Mouse (Mus musculus): ENCODE data around the gene Hand1. TPM values are rescaled to one million over a fixed set of nuclear protein-coding genes. Genes with fewer than 3 reads are reported as not detected.
"Not testable (repeated sequence)": the region's sequence is repeated elsewhere in the genome, so short reads cannot be mapped to it uniquely, and the experiment has no call there.

Gene Hand1
- polyA plus RNA-seq, 1 experiment: not detected

DNA sequence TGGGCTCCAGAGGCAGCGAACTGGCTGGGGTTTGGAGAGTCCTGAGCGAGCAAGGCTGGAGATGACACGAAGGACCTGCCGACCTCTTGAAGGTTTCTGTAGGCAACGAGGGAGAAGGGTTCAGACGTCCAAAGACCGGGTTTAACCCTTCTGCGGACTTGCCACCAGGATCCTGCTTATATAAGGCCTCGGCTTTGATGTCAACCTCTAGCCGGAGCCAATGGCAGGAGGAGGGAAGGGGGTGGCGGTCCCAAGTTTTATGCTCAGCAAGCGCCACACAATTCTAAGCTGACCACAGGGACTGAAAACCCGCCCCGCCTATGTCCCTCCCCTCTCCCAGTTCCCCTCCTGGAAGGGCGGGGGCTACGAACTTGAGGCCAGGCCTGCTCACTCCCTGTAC lies 757 bp downstream of the Hand1 start:
- no peak for DNase-seq
- H3K27me3 ChIP-seq (ENCODE audit: control insufficient read depth, insufficient read depth, low read length): peaks cover 10% of the 10 kb centered on the region; the same call in 1 of the 2 replicates
- H3K4me1 ChIP-seq (ENCODE audit: control insufficient read depth, insufficient read depth, low read length): no peaks in the 10 kb centered on the region; the same call in 1 of the 2 replicates
- 14% methylated on average over 16 of the region's 16 CpGs for WGBS
- no peak overlapping the region for H3K27ac ChIP-seq (ENCODE audit: insufficient read depth, low read length)
- TF ChIP-seq CTCF (IDR thresholded peaks at IDR 0.05; ENCODE audit: borderline replicate concordance, insufficient read depth, low read depth, low read length): no peak
- no peak for TF ChIP-seq POLR2A (IDR thresholded peaks at IDR 0.05; ENCODE audit: borderline replicate concordance, insufficient read depth, low read length)
- H3K4me3 ChIP-seq (replicated peaks; ENCODE audit: insufficient read depth, low read depth, low read length): no peak overlapping the region

DNA sequence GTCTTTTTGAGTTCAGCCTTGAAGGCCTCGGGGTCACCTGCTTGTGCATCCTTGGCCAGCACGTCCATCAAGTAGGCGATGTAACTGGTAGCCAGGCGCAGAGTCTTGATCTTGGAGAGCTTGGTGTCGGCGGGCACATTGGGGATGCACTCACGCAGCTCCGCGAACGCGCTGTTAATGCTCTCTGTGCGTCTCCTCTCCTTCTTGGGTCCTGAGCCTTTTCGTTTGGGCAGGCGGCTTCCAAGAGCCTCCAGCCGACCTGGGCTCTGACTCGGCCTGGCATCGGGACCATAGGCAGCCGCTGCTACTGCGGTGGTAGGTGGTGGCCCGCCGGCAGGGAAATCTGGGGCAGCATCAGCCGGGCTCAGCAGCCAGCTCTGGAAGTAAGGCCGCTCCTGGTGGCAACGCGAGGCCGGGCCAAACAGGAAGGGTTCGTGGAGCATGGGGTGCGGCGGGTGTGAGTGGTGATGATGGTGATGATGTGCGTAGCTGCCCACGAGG lies 1.3 kb downstream of the Hand1 start:
- Histone ChIP-seq H3K4me1 (ENCODE audit: control insufficient read depth, insufficient read depth, low read length) (no peaks in the 10 kb centered on the region; the same call in 1 of the 2 replicates), H3K4me3 (replicated peaks; ENCODE audit: insufficient read depth, low read depth, low read length) (no peak overlapping the region), H3K27me3 (ENCODE audit: control insufficient read depth, insufficient read depth, low read length) (peaks cover 10% of the 10 kb centered on the region; the same call in 1 of the 2 replicates), H3K27ac (ENCODE audit: insufficient read depth, low read length) (no peak overlapping the region)
- TF ChIP-seq CTCF (IDR thresholded peaks at IDR 0.05; ENCODE audit: borderline replicate concordance, insufficient read depth, low read depth, low read length) (no peak), POLR2A (IDR thresholded peaks at IDR 0.05; ENCODE audit: borderline replicate concordance, insufficient read depth, low read length) (no peak)
- no peak for DNase-seq
- WGBS: 6% methylated on average over 31 of the region's 31 CpGs

DNA sequence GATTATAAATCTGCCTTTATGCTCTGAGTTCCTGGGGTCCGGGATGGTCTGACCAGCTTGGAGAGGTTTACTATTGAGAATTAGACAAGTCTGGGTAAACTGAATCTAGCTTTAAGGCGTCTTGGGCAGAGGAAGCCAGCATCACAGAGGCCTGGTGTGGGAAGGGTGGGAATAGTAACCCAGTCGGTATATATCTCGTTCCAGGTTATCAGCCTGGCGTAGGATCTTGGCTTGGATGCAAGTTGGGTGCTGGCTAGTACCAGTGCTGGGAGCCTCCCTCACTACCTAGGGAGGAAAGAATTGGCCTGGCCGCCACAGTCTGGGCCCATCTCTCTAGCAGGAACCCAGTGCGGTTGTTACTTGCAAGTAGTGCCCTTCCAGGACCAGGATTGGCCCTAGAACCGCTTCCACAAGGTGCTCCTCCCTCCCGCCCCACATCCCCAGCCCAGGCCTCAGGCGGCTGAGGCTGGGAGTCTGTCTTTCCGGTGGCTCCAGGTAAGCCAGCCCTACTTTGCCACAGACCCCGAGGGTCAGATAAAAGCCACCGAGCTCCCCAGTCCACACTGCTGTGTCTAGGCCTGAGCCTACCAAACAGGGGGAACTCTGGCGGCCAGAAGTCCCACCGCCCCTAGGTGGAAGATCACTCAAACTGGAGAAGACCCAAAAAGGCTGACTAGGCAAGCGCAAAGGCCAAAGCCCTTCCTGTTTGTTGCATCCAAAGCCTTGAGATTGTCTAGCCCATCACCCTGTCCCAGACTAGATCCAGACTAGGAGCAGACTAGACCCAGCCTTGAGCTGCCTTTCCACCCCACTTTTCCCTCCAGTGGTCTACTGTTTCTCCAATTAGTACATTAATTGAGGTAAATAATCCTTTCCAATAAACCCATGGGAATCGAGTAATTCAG lies 2.5 kb downstream of the Hand1 start:
- no peak overlapping the region for H3K27ac ChIP-seq (ENCODE audit: insufficient read depth, low read length)
- DNase-seq: no peak
- WGBS: 39% methylated on average over 17 of the region's 17 CpGs
- H3K27me3 ChIP-seq (ENCODE audit: control insufficient read depth, insufficient read depth, low read length): peaks cover 10% of the 10 kb centered on the region; the same call in 1 of the 2 replicates
- H3K4me1 ChIP-seq (ENCODE audit: control insufficient read depth, insufficient read depth, low read length): no peaks in the 10 kb centered on the region; the same call in 1 of the 2 replicates
- TF ChIP-seq CTCF (IDR thresholded peaks at IDR 0.05; ENCODE audit: borderline replicate concordance, insufficient read depth, low read depth, low read length) (no peak), POLR2A (IDR thresholded peaks at IDR 0.05; ENCODE audit: borderline replicate concordance, insufficient read depth, low read length) (no peak)
- no peak overlapping the region for H3K4me3 ChIP-seq (replicated peaks; ENCODE audit: insufficient read depth, low read depth, low read length)

DNA sequence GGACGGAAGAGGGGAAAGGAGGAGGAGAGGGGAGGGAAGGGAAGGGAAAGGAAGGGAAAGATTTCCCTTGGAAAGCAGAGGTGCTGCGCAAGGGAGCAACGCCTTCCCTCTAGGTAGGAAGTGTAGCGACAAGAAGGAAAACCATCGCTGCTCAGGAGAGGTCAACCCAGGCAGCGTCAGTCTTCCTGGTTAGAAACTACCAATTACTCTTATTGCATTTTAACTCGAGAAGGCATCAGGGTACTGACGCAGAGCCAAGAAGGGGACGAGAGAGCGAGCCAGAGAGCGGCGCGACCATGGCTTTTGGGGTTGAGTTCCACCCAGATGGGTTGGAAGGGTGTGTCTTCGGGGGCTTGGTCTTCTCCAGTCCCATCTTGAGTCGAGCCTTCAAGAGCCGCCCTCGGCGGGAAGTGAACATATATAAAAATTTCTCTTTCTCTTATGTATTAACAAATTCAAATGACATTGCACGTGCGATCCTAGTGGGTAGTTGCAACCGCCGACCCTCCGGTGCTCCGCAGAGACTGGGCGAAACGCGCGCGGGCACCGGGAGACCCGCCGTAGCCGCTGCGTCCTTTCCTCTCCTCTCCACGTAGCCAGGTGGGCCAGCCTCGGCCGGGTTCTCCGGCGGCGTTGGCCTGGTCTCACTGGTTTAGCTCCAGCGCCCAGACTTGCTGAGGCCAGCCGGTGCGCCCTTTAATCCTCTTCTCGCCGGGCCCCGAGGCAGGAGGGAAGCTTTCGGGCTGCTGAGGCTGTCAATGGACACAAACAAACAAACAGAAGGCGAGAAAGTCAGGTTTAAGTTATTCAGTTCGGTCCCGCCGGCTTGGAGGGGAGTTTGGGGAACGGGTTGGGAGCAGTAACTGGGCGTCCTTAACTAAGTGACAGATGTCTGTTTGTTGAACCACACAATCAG lies 3.4 kb downstream of the Hand1 start:
- TF ChIP-seq POLR2A (IDR thresholded peaks at IDR 0.05; ENCODE audit: borderline replicate concordance, insufficient read depth, low read length): no peak
- no peak for TF ChIP-seq CTCF (IDR thresholded peaks at IDR 0.05; ENCODE audit: borderline replicate concordance, insufficient read depth, low read depth, low read length)
- 4% methylated on average over 53 of the region's 53 CpGs for WGBS
- H3K27ac ChIP-seq (ENCODE audit: insufficient read depth, low read length): no peak overlapping the region
- H3K4me1 ChIP-seq (ENCODE audit: control insufficient read depth, insufficient read depth, low read length): no peaks in the 10 kb centered on the region; the same call in 1 of the 2 replicates
- H3K4me3 ChIP-seq (replicated peaks; ENCODE audit: insufficient read depth, low read depth, low read length): no peak overlapping the region
- no peak for DNase-seq
- peaks cover 10% of the 10 kb centered on the region; the same call in 1 of the 2 replicates for H3K27me3 ChIP-seq (ENCODE audit: control insufficient read depth, insufficient read depth, low read length)

DNA sequence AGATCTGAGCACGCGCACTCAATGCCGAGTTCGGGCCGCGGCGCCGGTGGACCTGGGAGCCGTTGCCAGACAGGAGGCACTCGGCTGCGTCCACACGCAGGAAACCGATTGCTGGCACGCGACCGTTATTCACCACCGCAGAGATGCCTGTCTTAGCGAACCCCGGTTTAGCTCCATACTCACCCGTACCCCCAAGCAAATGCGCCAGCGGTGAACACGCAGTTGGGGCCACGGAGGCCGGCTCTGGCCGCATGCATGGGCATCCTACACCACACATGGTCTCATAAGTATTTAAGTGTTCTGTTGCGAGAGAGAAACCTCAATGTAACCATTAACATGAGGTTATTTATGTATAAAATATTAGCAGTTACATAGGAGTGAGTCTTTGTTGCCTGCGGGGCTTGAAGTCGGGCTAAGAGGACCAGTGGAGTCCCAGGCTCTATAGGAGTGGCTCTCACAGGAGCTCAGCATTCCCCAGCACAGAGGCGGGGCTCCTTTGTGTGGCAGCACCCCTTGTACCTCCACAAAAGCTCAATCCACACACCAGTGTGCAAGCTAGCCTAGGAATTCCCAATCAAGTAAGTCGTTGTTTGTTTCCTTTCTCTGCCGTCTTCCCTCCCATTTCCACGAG lies 4.6 kb downstream of the Hand1 start:
- peaks cover 10% of the 10 kb centered on the region; the same call in 1 of the 2 replicates for H3K27me3 ChIP-seq (ENCODE audit: control insufficient read depth, insufficient read depth, low read length)
- 2% methylated on average over 33 of the region's 33 CpGs for WGBS
- TF ChIP-seq CTCF (IDR thresholded peaks at IDR 0.05; ENCODE audit: borderline replicate concordance, insufficient read depth, low read depth, low read length) (no peak), POLR2A (IDR thresholded peaks at IDR 0.05; ENCODE audit: borderline replicate concordance, insufficient read depth, low read length) (no peak)
- peak in 1 of 2 experiments; percentile 21 for DNase-seq
- no peaks in the 10 kb centered on the region; the same call in 1 of the 2 replicates for H3K4me1 ChIP-seq (ENCODE audit: control insufficient read depth, insufficient read depth, low read length)
- H3K4me3 ChIP-seq (replicated peaks; ENCODE audit: insufficient read depth, low read depth, low read length): peak overlapping the region; percentile 4
- no peak overlapping the region for H3K27ac ChIP-seq (ENCODE audit: insufficient read depth, low read length)

DNA sequence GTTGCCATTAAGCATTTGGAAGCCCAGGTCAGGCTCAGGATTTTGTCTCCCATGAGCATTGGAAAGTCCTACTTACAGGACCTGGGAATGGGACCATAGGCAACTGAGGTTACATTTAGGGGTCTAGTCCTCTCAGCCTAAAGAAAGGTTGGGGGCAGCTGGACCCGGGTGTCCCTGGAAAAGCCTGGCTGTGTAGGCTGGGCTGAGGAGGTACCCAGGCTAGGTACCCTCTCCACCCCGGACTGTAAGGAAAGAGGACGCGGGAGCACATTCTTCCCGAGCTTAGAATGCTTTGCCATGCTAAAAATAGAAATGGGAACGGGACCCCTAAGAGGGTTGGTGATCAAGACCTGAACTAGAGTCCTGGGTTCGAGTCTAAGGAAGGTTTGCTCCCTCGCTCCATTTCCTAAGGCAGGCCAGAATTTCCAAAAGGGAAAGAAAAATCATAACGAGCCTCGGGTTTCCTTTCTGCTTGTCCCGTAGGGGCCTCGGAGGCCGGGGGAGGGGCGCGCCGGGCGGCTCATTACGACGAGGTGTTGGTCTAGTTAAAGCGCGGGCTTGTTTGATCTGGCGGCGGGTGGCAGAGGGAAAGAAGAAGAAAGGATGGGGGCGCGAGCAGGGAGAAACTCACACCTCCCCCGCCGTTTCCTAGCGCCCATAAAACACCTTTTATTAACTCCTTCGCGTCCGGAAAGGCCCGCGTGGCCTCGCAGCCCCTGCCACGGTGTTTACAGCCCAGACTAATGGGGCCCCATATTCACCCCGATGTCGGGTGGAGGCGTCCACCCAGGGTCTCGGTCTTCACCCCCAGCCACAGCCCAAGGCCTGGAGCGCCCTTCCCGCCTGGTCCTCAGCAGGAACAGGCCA lies 5.3 kb downstream of the Hand1 start:
- no peak for TF ChIP-seq POLR2A (IDR thresholded peaks at IDR 0.05; ENCODE audit: borderline replicate concordance, insufficient read depth, low read length)
- DNase-seq: no peak
- H3K27ac ChIP-seq (ENCODE audit: insufficient read depth, low read length): no peak overlapping the region
- H3K4me1 ChIP-seq (ENCODE audit: control insufficient read depth, insufficient read depth, low read length): no peaks in the 10 kb centered on the region; the same call in 1 of the 2 replicates
- WGBS: 2% methylated on average over 41 of the region's 41 CpGs
- H3K27me3 ChIP-seq (ENCODE audit: control insufficient read depth, insufficient read depth, low read length): peaks cover 10% of the 10 kb centered on the region; the same call in 1 of the 2 replicates
- peak overlapping the region; percentile 4 for H3K4me3 ChIP-seq (replicated peaks; ENCODE audit: insufficient read depth, low read depth, low read length)

DNA sequence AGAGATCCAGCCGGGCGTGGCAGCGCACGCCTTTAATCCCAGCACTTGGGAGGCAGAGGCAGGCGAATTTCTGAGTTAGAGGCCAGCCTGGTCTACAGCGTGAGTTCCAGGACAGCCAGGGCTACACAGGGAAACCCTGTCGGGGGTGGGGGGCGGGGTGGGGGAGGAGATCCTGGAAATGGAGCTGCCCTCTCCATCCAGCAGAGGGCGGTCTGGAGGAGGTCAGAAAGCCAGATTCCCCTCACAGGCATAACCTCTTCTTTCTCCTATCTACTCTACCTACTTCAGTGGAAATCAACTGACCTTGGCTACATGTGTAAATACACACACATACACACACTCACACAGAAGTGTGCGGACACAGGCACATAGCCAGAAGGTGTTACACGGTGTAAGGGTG lies 7.4 kb downstream of the Hand1 start:
- H3K4me1 ChIP-seq (ENCODE audit: control insufficient read depth, insufficient read depth, low read length); H3K27me3 ChIP-seq (ENCODE audit: control insufficient read depth, insufficient read depth, low read length); H3K27ac ChIP-seq (ENCODE audit: insufficient read depth, low read length); H3K4me3 ChIP-seq (replicated peaks; ENCODE audit: insufficient read depth, low read depth, low read length); DNase-seq: not testable (repeated sequence)
- WGBS: 37% methylated on average over 11 of the region's 11 CpGs

Measured in cerebellum, adult 2 months (tissue).